Comparison of ENCODE assay signal across 22 mouse cellular contexts in genomic region chr10:111144371-111144959, GRCm38 (mm10). TPM values are rescaled to one million over a fixed set of nuclear protein-coding genes. Genes with fewer than 3 reads are reported as not detected.
DNase-seq lines count a peak whose midpoint lies in the region; ATAC-seq and TF ChIP-seq lines count a peak whose summit lies in the region.
"Had no signal": no experiment of that assay in that cellular context is flagged by ENCODE, and none has a peak within 500 bp of the region (broad histone marks: within the 10 kb centered on the region; RNA-seq: fewer than 3 reads in every experiment).

No protein-coding gene starts in this region.

- no peak for TF ChIP-seq CTCF in liver, adult 2 months (IDR thresholded peaks at IDR 0.05; ENCODE audit: low read depth, low read length)
- TF ChIP-seq CTCF in liver, postnatal 0 days (IDR thresholded peaks at IDR 0.05; ENCODE audit: low read depth): no peak

- H3K9me3 ChIP-seq in forebrain, embryonic 16.5 days (ENCODE audit: control insufficient read depth, low read length): no peaks in the 10 kb centered on the region
- no peaks in the 10 kb centered on the region for H3K9me3 ChIP-seq in forebrain, embryonic 15.5 days
- H3K9me3 ChIP-seq in liver, postnatal 0 days (ENCODE audit: low read length): no peaks in the 10 kb centered on the region
- no peaks in the 10 kb centered on the region for H3K9me3 ChIP-seq in hindbrain, embryonic 11.5 days (ENCODE audit: control insufficient read depth, low read length)
- H3K9me3 ChIP-seq: embryonic facial prominence, embryonic 12.5 days; forebrain, embryonic 13.5 days; G1E; hindbrain, embryonic 10.5 days; hindbrain, embryonic 15.5 days had no signal

- H3K4me1 ChIP-seq in forebrain, embryonic 16.5 days (replicated peaks; ENCODE audit: control insufficient read depth, insufficient read depth, low read length): no peaks in the 10 kb centered on the region
- H3K4me1 ChIP-seq in forebrain, embryonic 15.5 days: no peaks in the 10 kb centered on the region
- peaks cover 2% of the 10 kb centered on the region; the same call in 1 of the 2 replicates for H3K4me1 ChIP-seq in liver, adult 2 months (ENCODE audit: control insufficient read depth, insufficient read depth, low read length)
- H3K4me1 ChIP-seq in liver, postnatal 0 days (ENCODE audit: insufficient read depth): no peaks in the 10 kb centered on the region
- H3K4me1 ChIP-seq in hindbrain, embryonic 11.5 days (replicated peaks; ENCODE audit: control insufficient read depth, insufficient read depth, low read length): no peaks in the 10 kb centered on the region
- H3K4me1 ChIP-seq: embryonic facial prominence, embryonic 12.5 days; forebrain, embryonic 13.5 days; hindbrain, embryonic 10.5 days; hindbrain, embryonic 15.5 days had no signal

- DNase-seq in liver, adult 2 months (ENCODE audit: extremely low read depth, low read depth, low spot score): peak; percentile 66
- no peak for DNase-seq in liver, postnatal 0 days
- peak; percentile 81 for DNase-seq in ES-CJ7 (ENCODE audit: low read depth, low spot score)
- peak; percentile 68 for DNase-seq in brain, adult 2 months (ENCODE audit: low read depth, low spot score)
- DNase-seq in hindbrain, embryonic 11.5 days (ENCODE audit: low spot score): no peak
- no peak for DNase-seq in adrenal gland, postnatal 25 days
- DNase-seq: adrenal gland, postnatal 14 days; cerebellum, adult 11 months; cerebellum, adult 8-10 months; cerebellum, postnatal 14 days; gastrocnemius, postnatal 14 days; heart, postnatal 10 days; kidney, adult 2 months had no signal

- H3K27ac ChIP-seq in forebrain, embryonic 16.5 days (ENCODE audit: low read length): no peak overlapping the region
- H3K27ac ChIP-seq in forebrain, embryonic 15.5 days (replicated peaks): no peak overlapping the region
- H3K27ac ChIP-seq in liver, adult 2 months (replicated peaks; ENCODE audit: insufficient read depth, low read depth, low read length): no peak overlapping the region
- no peak overlapping the region for H3K27ac ChIP-seq in liver, postnatal 0 days (ENCODE audit: low read depth)
- H3K27ac ChIP-seq in hindbrain, embryonic 11.5 days (ENCODE audit: low read depth, low read length): no peak overlapping the region
- H3K27ac ChIP-seq: embryonic facial prominence, embryonic 12.5 days; forebrain, embryonic 13.5 days; hindbrain, embryonic 10.5 days; hindbrain, embryonic 15.5 days had no signal

- no peaks in the 10 kb centered on the region for H3K27me3 ChIP-seq in forebrain, embryonic 16.5 days (replicated peaks; ENCODE audit: control insufficient read depth, insufficient read depth, low read length)
- H3K27me3 ChIP-seq in forebrain, embryonic 15.5 days: no peaks in the 10 kb centered on the region
- no peaks in the 10 kb centered on the region for H3K27me3 ChIP-seq in liver, adult 2 months (ENCODE audit: control insufficient read depth, insufficient read depth, low read length)
- no peaks in the 10 kb centered on the region for H3K27me3 ChIP-seq in liver, postnatal 0 days (ENCODE audit: insufficient read depth, low read length)
- no peaks in the 10 kb centered on the region for H3K27me3 ChIP-seq in hindbrain, embryonic 11.5 days (ENCODE audit: control insufficient read depth, insufficient read depth, low read length)
- H3K27me3 ChIP-seq: embryonic facial prominence, embryonic 12.5 days; forebrain, embryonic 13.5 days; hindbrain, embryonic 15.5 days had no signal

- WGBS in forebrain, embryonic 16.5 days: 77% methylated on average over 11 of the region's 11 CpGs
- 80% methylated on average over 11 of the region's 11 CpGs for WGBS in forebrain, embryonic 15.5 days
- WGBS in liver, adult 2 months: 74% methylated on average over 11 of the region's 11 CpGs
- 78% methylated on average over 11 of the region's 11 CpGs for WGBS in liver, postnatal 0 days (ENCODE audit: insufficient replicate concordance)
- WGBS in hindbrain, embryonic 11.5 days: 86% methylated on average over 11 of the region's 11 CpGs

- no peak for TF ChIP-seq POLR2A in liver, adult 2 months (IDR thresholded peaks at IDR 0.05; ENCODE audit: extremely low read depth, insufficient read depth, low read length)

- no peak for TF ChIP-seq EP300 in liver, postnatal 0 days (IDR thresholded peaks at IDR 0.05; ENCODE audit: low read depth)

- peak; percentile 31; the same call in 1 of the 2 replicates for ATAC-seq in forebrain, embryonic 16.5 days
- ATAC-seq in forebrain, embryonic 15.5 days (replicated peaks): no peak
- ATAC-seq in liver, postnatal 0 days: no peak
- no peak for ATAC-seq in hindbrain, embryonic 11.5 days (ENCODE audit: low FRiP score)
- ATAC-seq: activated CD4-positive, CD25-positive, alpha-beta regulatory T cell, adult 4 months; forebrain, embryonic 13.5 days; intestine, embryonic 16.5 days had no signal

- H3K4me2 ChIP-seq in forebrain, embryonic 16.5 days (ENCODE audit: low read length): no peak overlapping the region
- H3K4me2 ChIP-seq in forebrain, embryonic 15.5 days (replicated peaks): no peak overlapping the region
- H3K4me2 ChIP-seq in liver, postnatal 0 days (ENCODE audit: low read depth, low read length): no peak overlapping the region
- no peak overlapping the region for H3K4me2 ChIP-seq in hindbrain, embryonic 11.5 days (replicated peaks; ENCODE audit: low read depth, low read length)
- H3K4me2 ChIP-seq: embryonic facial prominence, embryonic 12.5 days; forebrain, embryonic 13.5 days; hindbrain, embryonic 15.5 days had no signal

- H3K79me2 ChIP-seq in liver, adult 2 months (ENCODE audit: control insufficient read depth, insufficient read depth, low read length): no peaks in the 10 kb centered on the region

- H3K36me3 ChIP-seq in forebrain, embryonic 16.5 days (ENCODE audit: control insufficient read depth, insufficient read depth): no peaks in the 10 kb centered on the region
- no peaks in the 10 kb centered on the region for H3K36me3 ChIP-seq in forebrain, embryonic 15.5 days
- H3K36me3 ChIP-seq in liver, adult 2 months (ENCODE audit: control insufficient read depth, insufficient read depth, low read length): no peaks in the 10 kb centered on the region
- no peaks in the 10 kb centered on the region for H3K36me3 ChIP-seq in liver, postnatal 0 days (replicated peaks; ENCODE audit: insufficient read depth, low read length)
- no peaks in the 10 kb centered on the region for H3K36me3 ChIP-seq in hindbrain, embryonic 11.5 days (ENCODE audit: control insufficient read depth, insufficient read depth, low read length)
- H3K36me3 ChIP-seq: embryonic facial prominence, embryonic 12.5 days; G1E; hindbrain, embryonic 10.5 days; hindbrain, embryonic 15.5 days had no signal

- no peak overlapping the region for H3K4me3 ChIP-seq in forebrain, embryonic 16.5 days (replicated peaks; ENCODE audit: low read length)
- no peak overlapping the region for H3K4me3 ChIP-seq in forebrain, embryonic 15.5 days
- H3K4me3 ChIP-seq in liver, adult 2 months (ENCODE audit: insufficient read depth, low read depth, low read length): no peak overlapping the region
- H3K4me3 ChIP-seq in liver, postnatal 0 days (ENCODE audit: low read depth, low read length): no peak overlapping the region
- H3K4me3 ChIP-seq in hindbrain, embryonic 11.5 days (ENCODE audit: low read depth, low read length): no peak overlapping the region
- H3K4me3 ChIP-seq: embryonic facial prominence, embryonic 12.5 days; forebrain, embryonic 13.5 days; hindbrain, embryonic 10.5 days; hindbrain, embryonic 15.5 days had no signal

- no peak overlapping the region for H3K9ac ChIP-seq in forebrain, embryonic 16.5 days (replicated peaks; ENCODE audit: low read depth, low read length)
- H3K9ac ChIP-seq in forebrain, embryonic 15.5 days (replicated peaks): no peak overlapping the region
- H3K9ac ChIP-seq in liver, adult 2 months (ENCODE audit: low read depth, low read length): no peak overlapping the region
- H3K9ac ChIP-seq in liver, postnatal 0 days (replicated peaks): no peak overlapping the region
- H3K9ac ChIP-seq in hindbrain, embryonic 11.5 days (ENCODE audit: low read depth, low read length): no peak overlapping the region
- H3K9ac ChIP-seq: embryonic facial prominence, embryonic 12.5 days; forebrain, embryonic 13.5 days; hindbrain, embryonic 15.5 days had no signal

RNA-seq across cellular contexts. Expression of gene Osbpl8, which starts 20.1 kb away (rescaled TPM):
- polyA plus RNA-seq in forebrain, embryonic 16.5 days (2015; fragmentation: Nextera tagmentation; extraction: Ambion mirVana): 23.7 and 23.8 TPM in 2 replicates
- 23.1 and 23.8 TPM in 2 replicates for polyA plus RNA-seq in forebrain, embryonic 15.5 days (2015; fragmentation: Nextera tagmentation; extraction: Ambion mirVana)
- 30.0 and 30.9 TPM in 2 replicates for total RNA-seq in liver, adult 2 months (2014; rRNA removed)
- 3.7 and 4.2 TPM in 2 replicates for polyA plus RNA-seq in liver, adult 2 months (2012; rRNA removed)
- 5.4 and 5.6 TPM in 2 replicates for polyA plus RNA-seq in liver, postnatal 0 days (2015; fragmentation: Nextera tagmentation; extraction: Ambion mirVana)
- polyA plus RNA-seq in hindbrain, embryonic 11.5 days (2014; fragmentation: Nextera tagmentation; extraction: Ambion mirVana): 15.4 and 15.7 TPM in 2 replicates
- total RNA-seq in adrenal gland, postnatal 25 days (2021): 24.6 and 30.1 TPM in 2 replicates

Comparison
In these comparisons a context has a peak if more than half of its experiments do, and no peak if none do; other contexts are left out.
1. DNase-seq: peak in liver, adult 2 months (single experiment), ES-CJ7 (single experiment) and brain, adult 2 months (single experiment); none in liver, postnatal 0 days (single experiment), hindbrain, embryonic 11.5 days (single experiment) and adrenal gland, postnatal 25 days (single experiment).